Mouse (Mus musculus) neural tube, embryonic 11.5 days (tissue): ENCODE results near the gene Slc17a1. TPM values are rescaled to one million over a fixed set of nuclear protein-coding genes. Genes with fewer than 3 reads are reported as not detected.

Experiments
- ATAC-seq: fragments of 200-750 bp; cut with Nextera tagmentation; 2 replicates; pipeline ENCODE4 v1.8.0; 2017; ENCODE audit warnings: moderate number of reproducible peaks, mild to moderate bottlenecking, moderate TSS enrichment, moderate library complexity; ENCODE audit not compliant: insufficient read depth, low FRiP score, low TSS enrichment
- DNase-seq: peaks from one replicate; pipeline ENCODE4 v3.0.0-alpha.2; 2015; ENCODE audit warnings: low spot score
- H3K27ac ChIP-seq: fragments of 300-500 bp; sonication (generic); 2 replicates; pipeline ENCODE4 v1.5.1; 2014; ENCODE audit warnings: low read depth, mild to moderate bottlenecking, low read length
- H3K27me3 ChIP-seq: fragments of 300-500 bp; sonication (generic); 2 replicates; pipeline ENCODE4 v1.6.1; 2014; ENCODE audit warnings: mild to moderate bottlenecking, low read length, mixed read lengths; ENCODE audit not compliant: control insufficient read depth, insufficient read depth
- H3K36me3 ChIP-seq: fragments of 300-500 bp; sonication (generic); 2 replicates; pipeline ENCODE4 v1.6.1; 2014; ENCODE audit warnings: mild to moderate bottlenecking, low read length, moderate library complexity, mixed read lengths; ENCODE audit not compliant: control insufficient read depth, insufficient read depth
- H3K4me1 ChIP-seq: fragments of 300-500 bp; sonication (generic); 2 replicates; pipeline ENCODE4 v1.6.1; 2014; ENCODE audit warnings: low read length, mixed read lengths; ENCODE audit not compliant: control insufficient read depth, insufficient read depth
- H3K4me2 ChIP-seq: fragments of 300-500 bp; sonication (generic); 2 replicates; pipeline ENCODE4 v1.6.1; 2014; ENCODE audit warnings: low read depth, mild to moderate bottlenecking, moderate library complexity
- H3K4me3 ChIP-seq: fragments of 300-500 bp; sonication (generic); 2 replicates; pipeline ENCODE4 v1.5.1; 2014; ENCODE audit warnings: low read depth, low read length
- H3K9ac ChIP-seq: fragments of 300-500 bp; sonication (generic); 2 replicates; pipeline ENCODE4 v1.6.1; 2014; ENCODE audit warnings: mild to moderate bottlenecking, low read length
- H3K9me3 ChIP-seq: fragments of 300-500 bp; sonication (generic); 2 replicates; pipeline ENCODE4 v1.6.1; 2016; ENCODE audit warnings: low read length; ENCODE audit not compliant: control insufficient read depth
- WGBS: fragments of 180-500 bp; shearing (Covaris S2); extraction: QIAGEN DNeasy Blood & Tissue Kit; methylation state at CpG from one replicate; pipeline ENCODE4 v1.1.7; 2014; 5-methylcytosine and 5-hydroxymethylcytosine counted together
- polyA plus RNA-seq: library from polyadenylated mRNA; unstranded; fragments of >200 nt; fragmentation: Nextera tagmentation; extraction: Ambion mirVana; gene quantifications from 2 replicates; pipeline ENCODE4 v1.2.1, GENCODE M21; 2014

The Slc17a1 gene
- polyA plus RNA-seq, 1 experiment from 2014 or later, result not detected

DNA sequence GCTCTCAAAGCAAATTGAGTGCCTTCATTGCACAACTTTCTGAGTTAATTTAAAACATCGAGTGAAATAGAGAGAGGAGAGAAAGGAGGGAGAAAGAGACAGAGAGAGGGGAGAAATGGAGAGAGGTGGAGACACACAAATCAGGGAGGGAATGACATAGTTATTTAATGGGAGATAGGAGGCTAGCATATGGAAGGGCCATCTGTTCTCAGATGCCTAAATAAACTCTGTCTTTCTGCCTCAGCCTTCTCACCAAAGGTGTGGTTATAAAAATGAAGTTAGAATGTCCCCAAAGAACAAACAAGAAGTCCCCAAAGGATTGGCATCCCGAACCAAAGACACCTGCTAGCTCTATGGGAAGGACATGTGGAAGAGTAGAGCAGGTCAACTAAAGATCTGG lies 18.3 kb upstream of the Slc17a1 start:
- H3K9me3 ChIP-seq, result no peaks in the 10 kb centered on the region
- ATAC-seq, result no peak
- WGBS, result 89% methylated on average over 2 of the region's 2 CpGs
- H3K4me1 ChIP-seq, result no peaks in the 10 kb centered on the region
- H3K9ac ChIP-seq, result no peak overlapping the region
- no peak overlapping the region for H3K4me2 ChIP-seq
- H3K4me3 ChIP-seq, result no peak overlapping the region
- DNase-seq, result no peak
- no peak overlapping the region for H3K27ac ChIP-seq
- no peaks in the 10 kb centered on the region for H3K36me3 ChIP-seq
- no peaks in the 10 kb centered on the region for H3K27me3 ChIP-seq

DNA sequence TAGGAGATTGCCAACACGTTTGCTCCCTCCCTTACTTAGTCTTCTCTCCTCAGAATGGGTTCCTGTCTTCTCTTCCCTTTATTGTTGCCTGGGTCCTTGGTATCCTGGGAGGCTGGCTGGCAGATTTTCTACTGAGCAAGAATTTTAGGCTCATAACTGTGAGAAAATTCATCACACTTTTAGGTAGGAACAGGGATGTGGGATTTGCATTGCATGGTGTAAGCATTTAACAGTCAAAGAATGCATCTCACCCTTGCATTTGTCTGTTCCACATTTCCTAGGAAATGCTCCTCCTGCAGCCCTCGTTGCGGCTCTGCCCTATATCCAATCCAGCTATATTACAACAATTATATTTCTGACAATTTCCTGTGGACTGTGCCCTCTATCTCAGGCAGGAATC lies 11.1 kb upstream of the Slc17a1 start:
- no peak for DNase-seq
- no peak overlapping the region for H3K4me2 ChIP-seq

DNA sequence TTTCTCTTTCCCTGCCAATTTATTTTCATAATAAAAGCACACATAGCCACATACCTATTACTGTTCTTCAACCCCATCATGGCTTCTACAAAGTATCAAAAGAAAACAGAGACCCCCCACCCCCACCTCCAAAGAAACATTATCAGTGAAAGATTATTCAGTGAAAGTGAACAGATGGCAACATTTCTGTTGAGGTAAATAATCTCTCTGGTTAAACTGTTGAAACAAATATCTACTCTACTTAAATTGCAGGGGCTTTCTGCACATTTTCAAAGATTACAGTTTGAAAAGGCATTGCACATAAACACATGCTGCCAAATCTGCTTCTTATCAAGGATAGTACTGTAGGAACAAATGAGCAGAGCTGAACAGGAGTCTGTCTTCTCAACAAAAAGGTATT lies 5.7 kb upstream of the Slc17a1 start:
- H3K9me3 ChIP-seq, result no peaks in the 10 kb centered on the region
- no peak for ATAC-seq
- H3K27ac ChIP-seq, result no peak overlapping the region
- no peak overlapping the region for H3K9ac ChIP-seq
- no peak overlapping the region for H3K4me3 ChIP-seq
- H3K27me3 ChIP-seq, result no peaks in the 10 kb centered on the region
- no peak overlapping the region for H3K4me2 ChIP-seq
- H3K4me1 ChIP-seq, result no peaks in the 10 kb centered on the region
- H3K36me3 ChIP-seq, result no peaks in the 10 kb centered on the region
- DNase-seq, result no peak

More for the DNA sequence above, 11.1 kb upstream of the Slc17a1 start:
- H3K4me1 ChIP-seq, result no peaks in the 10 kb centered on the region
- no peaks in the 10 kb centered on the region for H3K27me3 ChIP-seq
- no peak for ATAC-seq
- H3K9ac ChIP-seq, result no peak overlapping the region
- no peaks in the 10 kb centered on the region for H3K36me3 ChIP-seq
- no peak overlapping the region for H3K4me3 ChIP-seq
- WGBS, result 85% methylated on average over 3 of the region's 3 CpGs
- H3K27ac ChIP-seq, result no peak overlapping the region
- H3K9me3 ChIP-seq, result no peaks in the 10 kb centered on the region

DNA sequence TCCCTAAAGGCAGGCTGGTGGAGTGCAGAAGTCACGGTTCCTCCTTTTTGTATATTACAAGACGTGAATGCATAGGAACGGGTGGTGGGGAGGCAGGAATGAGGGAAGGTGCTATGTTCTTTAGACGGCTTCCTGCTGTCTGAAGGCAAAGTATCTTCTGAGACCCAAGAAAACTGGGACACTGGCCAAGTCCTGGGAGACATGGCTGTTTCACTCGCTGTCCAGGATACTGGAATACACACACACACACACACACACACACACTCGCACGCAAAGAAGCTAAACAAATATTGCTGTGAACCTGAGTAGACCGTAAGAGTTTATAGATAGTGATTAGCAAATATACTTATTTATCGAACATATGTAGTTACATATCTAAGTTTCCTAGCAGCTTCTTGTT lies 2.8 kb upstream of the Slc17a1 start:
- no peaks in the 10 kb centered on the region for H3K4me1 ChIP-seq
- DNase-seq (no peak), ATAC-seq (no peak)
- no peak overlapping the region for H3K27ac ChIP-seq
- H3K4me3 ChIP-seq, result no peak overlapping the region
- no peak overlapping the region for H3K4me2 ChIP-seq
- WGBS, result 92% methylated on average over 9 of the region's 9 CpGs
- H3K9me3 ChIP-seq, result no peaks in the 10 kb centered on the region
- H3K9ac ChIP-seq, result no peak overlapping the region
- H3K36me3 ChIP-seq, result no peaks in the 10 kb centered on the region
- no peaks in the 10 kb centered on the region for H3K27me3 ChIP-seq

DNA sequence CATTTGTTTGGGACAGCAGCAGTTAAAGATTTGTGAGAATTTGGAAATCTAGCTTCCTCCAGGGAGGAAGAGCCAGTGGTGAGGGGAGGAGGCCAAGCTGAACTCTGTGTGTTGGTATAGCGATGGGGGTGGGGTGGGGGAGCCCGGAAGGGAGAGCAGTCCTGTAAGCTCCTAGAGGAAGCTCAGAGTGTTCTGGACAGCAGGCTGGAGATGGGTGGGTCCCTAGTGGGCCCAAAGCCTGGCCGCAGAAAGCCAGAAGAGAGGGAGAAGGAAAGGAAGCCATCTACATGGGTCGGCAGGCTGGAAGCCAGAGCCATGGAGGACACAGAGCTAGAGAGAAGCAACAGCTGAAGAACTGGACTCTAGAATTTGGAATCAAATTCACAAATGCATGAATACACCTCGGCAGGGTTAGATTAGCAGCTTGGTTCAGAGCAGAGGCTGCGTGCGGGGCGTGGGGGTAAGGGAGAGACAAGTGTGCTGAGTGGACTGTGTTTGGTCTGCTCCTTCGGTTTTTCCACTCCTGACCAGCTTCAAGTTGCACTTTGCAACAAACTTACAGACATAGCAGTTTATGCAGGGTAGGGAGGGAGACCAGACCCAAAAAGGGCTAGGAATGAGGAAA lies 1.4 kb upstream of the Slc17a1 start:
- no peak overlapping the region for H3K4me2 ChIP-seq
- H3K9ac ChIP-seq, result no peak overlapping the region
- H3K27ac ChIP-seq, result no peak overlapping the region
- DNase-seq, result no peak
- H3K4me3 ChIP-seq, result no peak overlapping the region
- no peaks in the 10 kb centered on the region for H3K27me3 ChIP-seq
- no peak for ATAC-seq
- 76% methylated on average over 9 of the region's 9 CpGs for WGBS
- no peaks in the 10 kb centered on the region for H3K4me1 ChIP-seq
- no peaks in the 10 kb centered on the region for H3K36me3 ChIP-seq
- no peaks in the 10 kb centered on the region for H3K9me3 ChIP-seq

DNA sequence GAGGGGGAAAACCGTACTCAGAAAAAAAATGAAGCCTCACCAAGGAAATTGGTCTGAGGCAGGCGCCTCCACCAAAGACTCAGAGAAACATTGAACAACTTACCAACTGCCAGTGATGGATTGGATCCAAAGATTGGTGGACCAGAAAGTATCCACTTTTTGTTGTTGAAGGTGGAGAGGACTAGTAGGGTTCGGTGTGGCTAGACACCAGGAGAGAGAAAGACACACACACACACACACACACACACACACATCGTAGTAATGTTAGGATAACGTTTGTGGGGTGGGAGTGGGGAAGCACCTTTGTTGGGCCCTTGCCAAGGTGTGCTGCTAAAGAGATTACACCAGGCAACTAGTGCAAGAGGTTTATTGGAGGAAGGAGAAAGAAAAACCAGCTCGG lies 550 bp upstream of the Slc17a1 start:
- H3K9ac ChIP-seq, result no peak overlapping the region
- H3K9me3 ChIP-seq, result no peaks in the 10 kb centered on the region
- H3K4me2 ChIP-seq, result no peak overlapping the region
- WGBS, result 92% methylated on average over 6 of the region's 6 CpGs
- ATAC-seq (no peak), DNase-seq (no peak)
- no peak overlapping the region for H3K4me3 ChIP-seq
- H3K36me3 ChIP-seq, result no peaks in the 10 kb centered on the region
- H3K4me1 ChIP-seq, result no peaks in the 10 kb centered on the region
- no peak overlapping the region for H3K27ac ChIP-seq
- no peaks in the 10 kb centered on the region for H3K27me3 ChIP-seq

DNA sequence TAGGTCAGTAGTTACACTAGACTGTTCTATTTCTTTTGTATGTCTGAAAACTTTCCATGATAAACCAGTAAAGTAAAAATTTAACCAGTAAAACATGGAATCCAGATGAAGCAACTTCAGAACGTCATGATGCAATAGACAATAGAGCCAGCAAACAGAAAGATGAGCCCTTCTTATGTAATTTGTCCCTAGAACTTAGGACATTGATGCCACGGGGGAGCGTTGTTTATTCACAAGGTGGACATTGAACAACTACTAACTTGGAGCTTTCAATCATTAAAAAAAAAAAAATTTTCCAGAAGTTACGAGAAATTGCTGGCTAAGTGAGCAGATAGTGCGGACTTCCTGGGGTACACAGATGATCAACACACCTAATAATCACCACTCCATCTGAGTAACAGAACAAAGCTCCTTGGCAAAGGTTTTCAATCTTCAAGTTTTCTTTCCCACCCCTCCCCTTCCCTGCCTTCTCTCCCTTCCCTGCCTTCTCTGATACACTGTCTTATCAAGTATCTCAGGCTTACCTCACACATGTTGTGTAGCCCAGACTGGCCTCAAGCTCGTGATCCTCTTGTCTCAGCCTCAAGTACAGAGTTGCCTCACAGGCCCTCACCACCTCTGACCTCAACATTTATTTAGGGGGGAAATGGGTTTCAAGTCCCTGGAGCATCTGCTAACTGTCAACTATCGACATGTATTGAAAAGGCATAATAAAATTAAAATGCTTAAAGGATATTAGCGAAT lies 1.4 kb downstream of the Slc17a1 start:
- Histone ChIP-seq H3K27ac (no peak overlapping the region), H3K27me3 (no peaks in the 10 kb centered on the region), H3K36me3 (no peaks in the 10 kb centered on the region), H3K9ac (no peak overlapping the region), H3K4me1 (no peaks in the 10 kb centered on the region), H3K4me2 (no peak overlapping the region), H3K9me3 (no peaks in the 10 kb centered on the region), H3K4me3 (no peak overlapping the region)
- 90% methylated on average over 8 of the region's 8 CpGs for WGBS
- ATAC-seq (no peak), DNase-seq (no peak)

DNA sequence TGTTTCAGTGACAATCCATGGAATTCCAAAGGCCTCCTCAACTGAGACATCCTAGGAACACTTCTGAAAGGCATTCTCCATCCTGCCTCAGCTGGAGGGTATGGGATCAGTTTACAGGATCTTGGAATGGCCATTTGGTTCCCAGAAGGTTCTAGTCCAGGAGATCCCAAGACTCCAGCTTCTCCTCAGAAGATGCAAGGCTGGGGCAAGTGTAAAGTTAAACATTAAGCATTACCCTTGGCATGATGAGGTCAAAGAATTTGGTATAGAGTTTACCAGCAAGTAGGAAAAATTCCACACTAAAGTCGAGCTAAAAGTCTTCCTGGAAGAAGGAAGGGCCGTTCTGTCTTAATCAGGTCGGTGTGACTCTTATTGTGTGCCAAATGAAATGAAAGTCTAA lies 2.4 kb downstream of the Slc17a1 start:
- Histone ChIP-seq H3K9ac (no peak overlapping the region), H3K4me3 (no peak overlapping the region), H3K27ac (no peak overlapping the region), H3K4me1 (no peaks in the 10 kb centered on the region), H3K36me3 (no peaks in the 10 kb centered on the region), H3K27me3 (no peaks in the 10 kb centered on the region), H3K4me2 (no peak overlapping the region), H3K9me3 (no peaks in the 10 kb centered on the region)
- 78% methylated on average over 3 of the region's 3 CpGs for WGBS
- ATAC-seq, result no peak
- DNase-seq, result no peak

DNA sequence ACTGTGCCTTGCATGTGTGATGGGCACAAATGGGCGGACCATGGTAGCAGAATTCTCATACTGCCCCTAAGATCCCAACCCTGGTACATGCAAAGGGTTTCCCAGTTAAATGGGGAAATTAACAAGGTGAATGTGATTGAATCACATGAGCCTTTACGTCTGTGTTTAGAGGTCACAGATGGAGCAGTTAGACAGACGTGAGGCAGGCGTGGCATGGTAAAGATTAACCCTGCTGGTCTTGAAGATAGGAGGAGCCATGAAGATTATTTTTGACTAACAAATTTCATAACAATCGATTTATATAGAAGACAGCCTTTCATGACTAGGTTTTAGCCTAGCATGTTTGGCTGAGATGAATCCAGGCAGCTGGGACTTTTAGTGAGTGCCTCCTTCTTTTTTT lies 5.6 kb downstream of the Slc17a1 start:
- DNase-seq (no peak), ATAC-seq (no peak)
- Histone ChIP-seq H3K9me3 (no peaks in the 10 kb centered on the region), H3K27ac (no peak overlapping the region), H3K4me2 (no peak overlapping the region), H3K36me3 (no peaks in the 10 kb centered on the region), H3K27me3 (no peaks in the 10 kb centered on the region), H3K9ac (no peak overlapping the region), H3K4me3 (no peak overlapping the region), H3K4me1 (no peaks in the 10 kb centered on the region)
- WGBS, result 82% methylated on average over 5 of the region's 5 CpGs
